9 mouse cellular contexts compared by ENCODE assay signal in the genomic region with DNA sequence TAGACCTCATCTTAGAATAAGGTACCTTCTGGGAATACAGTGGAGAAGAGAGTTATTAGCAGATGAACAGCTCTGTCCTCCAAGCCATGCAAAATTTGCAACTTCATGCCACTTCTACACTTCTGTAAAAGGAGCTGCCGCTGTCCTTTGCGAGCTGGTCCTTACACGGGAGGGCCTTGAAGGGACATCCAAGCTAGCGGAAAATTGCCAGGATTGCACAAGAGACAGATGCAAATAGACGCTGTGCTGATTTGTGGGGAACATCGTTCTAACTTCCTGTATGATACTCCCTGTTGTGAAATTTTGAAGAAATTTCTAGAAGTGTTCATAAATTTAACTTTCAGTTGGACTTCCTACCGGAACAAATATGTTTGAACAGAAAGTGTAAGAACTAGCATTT.
DNase-seq lines count a peak whose midpoint lies in the region; ATAC-seq and TF ChIP-seq lines count a peak whose summit lies in the region.
"Had no signal": no experiment of that assay in that cellular context is flagged by ENCODE, and none has a peak within 500 bp of the region (broad histone marks: within the 10 kb centered on the region; RNA-seq: fewer than 3 reads in every experiment).

No protein-coding gene starts in this region.

- no peak overlapping the region for H3K4me3 ChIP-seq in heart, embryonic 10.5 days
- H3K4me3 ChIP-seq in liver, embryonic 16.5 days (ENCODE audit: low read depth, low read length) = no peak overlapping the region
- no peak overlapping the region for H3K4me3 ChIP-seq in hindbrain, embryonic 13.5 days
- H3K4me3 ChIP-seq in left cerebral cortex, adult 2 months = no peak overlapping the region

- intact Hi-C loops in left cerebral cortex, adult 2 months (cut with DNase I) = no loop called here

- no peaks in the 10 kb centered on the region for H3K4me1 ChIP-seq in heart, embryonic 10.5 days
- no peaks in the 10 kb centered on the region for H3K4me1 ChIP-seq in liver, embryonic 16.5 days (ENCODE audit: control insufficient read depth, low read depth, low read length)
- H3K4me1 ChIP-seq in hindbrain, embryonic 13.5 days (replicated peaks) = no peaks in the 10 kb centered on the region

- H3K27ac ChIP-seq in heart, embryonic 10.5 days = no peak overlapping the region
- H3K27ac ChIP-seq in liver, embryonic 16.5 days (ENCODE audit: low read length) = no peak overlapping the region
- no peak overlapping the region for H3K27ac ChIP-seq in hindbrain, embryonic 13.5 days
- no peak overlapping the region for H3K27ac ChIP-seq in left cerebral cortex, adult 2 months

- DNase-seq in heart, adult 11 months = peak; percentile 97
- no peak for DNase-seq in heart, embryonic 10.5 days (ENCODE audit: low spot score)
- DNase-seq in urinary bladder, postnatal 25 days (ENCODE audit: low spot score) = peak; percentile 4
- no peak for DNase-seq in urinary bladder, postnatal 4 days (ENCODE audit: low spot score in 2 of 2)
- DNase-seq in splenic B cell, adult 2 months (ENCODE audit: low read depth, low spot score) = peak; percentile 10
- DNase-seq in left cerebral cortex, adult 2 months (ENCODE audit: extremely low spot score in 1 of 2, low spot score in 2 of 2) = no peak

- TF ChIP-seq CTCF in left cerebral cortex, adult 2 months (IDR thresholded peaks at IDR 0.05) = no peak

- no peaks in the 10 kb centered on the region for H3K27me3 ChIP-seq in heart, embryonic 10.5 days (ENCODE audit: insufficient read depth, poor library complexity, severe bottlenecking)
- no peaks in the 10 kb centered on the region for H3K27me3 ChIP-seq in liver, embryonic 16.5 days (ENCODE audit: control insufficient read depth, insufficient read depth, low read depth, low read length)
- no peaks in the 10 kb centered on the region for H3K27me3 ChIP-seq in splenic B cell, adult 2 months (ENCODE audit: control insufficient read depth, insufficient read depth, low read length, poor library complexity, severe bottlenecking)
- H3K27me3 ChIP-seq in hindbrain, embryonic 13.5 days = no peaks in the 10 kb centered on the region

- WGBS in heart, embryonic 10.5 days = 87% methylated on average over 7 of the region's 7 CpGs
- WGBS in liver, embryonic 16.5 days (ENCODE audit: insufficient replicate concordance) = 63% methylated on average over 7 of the region's 7 CpGs
- 90% methylated on average over 7 of the region's 7 CpGs for WGBS in hindbrain, embryonic 13.5 days

- no peaks in the 10 kb centered on the region for H3K9me3 ChIP-seq in heart, embryonic 10.5 days
- H3K9me3 ChIP-seq in liver, embryonic 16.5 days (replicated peaks; ENCODE audit: control insufficient read depth, low read length) = no peaks in the 10 kb centered on the region
- H3K9me3 ChIP-seq in hindbrain, embryonic 13.5 days = no peaks in the 10 kb centered on the region

- peak; percentile 71 for ATAC-seq in liver, embryonic 16.5 days (ENCODE audit: low read depth)
- no peak for ATAC-seq in hindbrain, embryonic 13.5 days (ENCODE audit: low FRiP score)
- ATAC-seq: CD4-positive, CD25-positive, alpha-beta regulatory T cell, adult 4 months had no signal

- H3K4me2 ChIP-seq in liver, embryonic 16.5 days (ENCODE audit: low read depth, low read length) = no peak overlapping the region
- H3K4me2 ChIP-seq in hindbrain, embryonic 13.5 days = no peak overlapping the region

- H3K9ac ChIP-seq in liver, embryonic 16.5 days (ENCODE audit: low read depth, low read length) = no peak overlapping the region
- H3K9ac ChIP-seq in hindbrain, embryonic 13.5 days = no peak overlapping the region

- H3K36me3 ChIP-seq in heart, embryonic 10.5 days = no peaks in the 10 kb centered on the region
- no peaks in the 10 kb centered on the region for H3K36me3 ChIP-seq in liver, embryonic 16.5 days (ENCODE audit: control insufficient read depth, insufficient read depth)
- H3K36me3 ChIP-seq in splenic B cell, adult 2 months (ENCODE audit: control insufficient read depth, insufficient read depth, low read length, poor library complexity, severe bottlenecking) = no peaks in the 10 kb centered on the region
- H3K36me3 ChIP-seq in hindbrain, embryonic 13.5 days = no peaks in the 10 kb centered on the region

Comparison
In these comparisons a context has a peak if more than half of its experiments do, and no peak if none do; other contexts are left out.
1. DNase-seq: peak in heart, adult 11 months (single experiment), urinary bladder, postnatal 25 days (single experiment) and splenic B cell, adult 2 months (single experiment); none in heart, embryonic 10.5 days (single experiment), urinary bladder, postnatal 4 days (0 of 2) and left cerebral cortex, adult 2 months (0 of 2).